Mouse (Mus musculus) left cerebral cortex, postnatal 36 days (tissue): Measurements from ENCODE around the gene Tubgcp5. TPM values are rescaled to one million over a fixed set of nuclear protein-coding genes. Genes with fewer than 3 reads are reported as not detected.
"Not testable (repeated sequence)": the region's sequence is repeated elsewhere in the genome, so short reads cannot be mapped to it uniquely, and the experiment has no call there.

Source experiments
- DNase-seq, 2 experiments: peaks; one replicate each; pipeline ENCODE4 v3.0.0; 2021 to 2022; ENCODE audit warnings: low spot score in 2 of 2, mixed read lengths in 1 of 2
- intact Hi-C: fragments of 180-260 bp; cut with DNase I; formaldehyde crosslinking; loops from one replicate; pipeline ENCODE4 v1.15.1; 2025
- total RNA-seq, 2 experiments: library from RNA; stranded (reverse); gene quantifications; 2 replicates each; pipeline ENCODE4 v1.2.3; 2021

The Tubgcp5 gene
- total RNA-seq: 10 to 100 TPM; 30.9 to 35.5 TPM

DNA sequence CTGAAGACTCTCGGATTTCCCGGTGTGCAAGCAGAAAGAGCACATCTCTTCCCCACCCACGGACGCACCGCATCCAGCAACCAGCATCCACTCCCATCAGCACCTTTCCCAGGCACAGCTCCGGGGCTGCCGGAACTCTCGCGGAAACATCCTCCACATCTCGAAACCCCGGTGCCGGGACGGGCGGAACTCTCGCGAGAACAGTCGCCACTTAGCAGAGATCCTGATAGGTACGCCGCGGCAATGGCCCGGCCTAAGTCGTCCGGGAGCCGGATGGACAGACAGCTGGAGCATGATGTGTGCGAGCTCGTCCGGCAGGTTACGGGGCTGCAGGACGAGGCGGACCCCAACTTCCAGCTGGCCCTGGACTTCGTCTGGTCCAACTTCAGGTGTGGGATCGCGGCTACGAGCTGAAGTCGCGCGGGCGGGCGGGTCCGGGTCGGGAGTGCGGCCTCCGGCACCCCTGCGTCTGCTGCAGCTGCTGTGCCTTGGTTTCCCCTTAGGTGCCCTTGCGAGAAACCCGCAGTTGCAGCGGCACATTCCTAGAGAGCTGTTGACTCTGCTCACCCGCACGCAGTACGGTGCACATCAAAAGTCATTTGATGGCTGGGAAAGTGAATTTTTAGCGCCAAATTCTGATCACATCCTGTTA lies at the start of gene Tubgcp5:
TSS of gene Tubgcp5 (plus strand) at position 203 of the 652 bp plus-strand sequence.
- intact Hi-C loops: no loop called here
- peak; percentile 97 to 98 for DNase-seq

DNA sequence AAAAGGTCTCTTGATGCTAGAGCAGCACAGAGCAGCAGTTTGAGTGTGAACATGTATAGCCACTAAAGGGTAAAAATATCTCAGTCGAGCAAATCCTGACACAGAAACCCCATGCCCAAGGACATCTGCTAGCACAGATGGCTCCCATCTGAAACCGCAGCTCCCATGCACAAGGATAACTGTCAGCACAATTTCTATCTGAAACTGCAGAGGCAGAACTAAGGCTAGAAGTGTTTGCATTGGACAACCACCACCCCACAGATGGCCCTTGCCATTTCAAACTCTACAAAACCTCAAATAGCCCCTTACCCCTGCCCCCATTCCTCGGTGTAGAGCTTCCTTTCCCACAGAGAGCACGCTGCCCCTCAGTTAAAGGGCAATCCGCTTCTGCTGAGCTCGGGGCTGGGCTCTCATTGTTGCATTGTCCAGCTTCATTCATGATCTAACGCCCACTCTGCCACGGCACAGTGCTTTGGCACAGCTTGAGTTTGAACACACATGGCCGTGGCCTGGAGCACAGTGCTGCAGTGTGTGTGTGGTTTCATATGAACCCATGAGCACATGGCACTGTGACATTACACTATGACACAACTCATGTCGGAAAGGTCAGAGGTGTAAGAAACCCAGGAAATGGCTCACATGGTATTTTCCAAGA lies 49.3 kb upstream of the Tubgcp5 start:
- intact Hi-C loops: no loop called here
- DNase-seq: peak; percentile 49 to 51

DNA sequence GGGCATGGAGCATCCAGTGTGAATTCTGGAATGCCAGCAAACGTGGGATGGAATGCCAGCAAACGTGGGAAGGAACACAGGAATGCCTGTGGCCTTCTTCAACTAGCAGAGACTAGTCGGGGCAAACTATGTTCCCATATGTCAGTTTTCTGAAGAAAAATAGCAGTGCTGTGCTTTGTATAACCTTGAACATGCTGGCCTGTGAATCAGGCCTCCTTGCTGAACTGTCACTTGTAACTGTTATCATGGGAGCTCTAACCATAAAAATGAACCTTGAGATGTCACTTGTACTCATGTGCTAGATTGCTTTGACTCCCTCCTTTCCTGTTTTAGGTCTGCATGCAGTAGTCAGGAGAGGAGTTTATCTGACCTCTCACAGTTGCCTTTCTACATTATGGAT lies 43.1 kb upstream of the Tubgcp5 start:
- intact Hi-C loops: no loop called here
- no peak for DNase-seq

DNA sequence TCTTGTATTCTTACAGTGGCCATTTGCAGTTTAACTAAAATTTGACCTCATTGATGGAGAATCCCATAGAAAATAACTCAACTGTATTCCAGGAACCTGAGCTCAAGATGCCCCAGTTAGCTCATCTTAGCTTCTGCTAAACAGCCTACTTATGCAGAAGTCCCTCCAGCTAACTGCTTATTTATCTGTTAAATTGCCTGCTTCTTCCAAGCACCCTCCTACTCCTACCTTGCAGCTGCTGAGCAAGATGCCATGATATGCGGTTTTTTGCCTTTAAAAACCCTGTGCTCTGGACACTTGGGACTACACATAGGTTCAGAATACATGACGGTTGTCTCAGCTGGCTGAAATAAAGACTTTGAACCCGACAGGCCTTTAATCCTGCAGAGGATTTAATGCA lies 34.6 kb upstream of the Tubgcp5 start:
- peak in 1 of 2 experiments; percentile 5 for DNase-seq
- intact Hi-C loops: no loop called here

DNA sequence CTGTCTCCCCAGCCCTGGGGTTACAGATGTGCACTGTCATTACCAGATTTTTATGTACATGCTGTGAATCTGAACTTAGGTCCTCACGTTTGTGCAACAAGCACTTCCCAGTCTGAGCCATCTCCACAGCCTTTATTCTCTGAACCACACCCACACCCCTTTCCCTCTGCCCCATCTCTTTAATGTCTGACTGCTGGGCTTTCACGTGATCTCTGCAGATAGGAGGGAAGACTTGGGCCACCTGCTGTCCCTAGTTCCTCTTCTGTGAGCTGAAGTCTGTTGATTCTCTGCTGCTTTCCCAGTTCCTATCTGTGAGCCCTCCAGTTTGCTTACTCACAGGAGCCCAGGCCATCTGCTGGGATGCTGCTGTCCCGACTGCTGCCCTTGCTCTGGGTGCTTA lies 26.0 kb upstream of the Tubgcp5 start, which contains the start of gene Siglech:
TSS of gene Siglech (plus strand) at position 253 of the 400 bp plus-strand sequence.
- intact Hi-C loops: no loop called here
- DNase-seq: no peak

DNA sequence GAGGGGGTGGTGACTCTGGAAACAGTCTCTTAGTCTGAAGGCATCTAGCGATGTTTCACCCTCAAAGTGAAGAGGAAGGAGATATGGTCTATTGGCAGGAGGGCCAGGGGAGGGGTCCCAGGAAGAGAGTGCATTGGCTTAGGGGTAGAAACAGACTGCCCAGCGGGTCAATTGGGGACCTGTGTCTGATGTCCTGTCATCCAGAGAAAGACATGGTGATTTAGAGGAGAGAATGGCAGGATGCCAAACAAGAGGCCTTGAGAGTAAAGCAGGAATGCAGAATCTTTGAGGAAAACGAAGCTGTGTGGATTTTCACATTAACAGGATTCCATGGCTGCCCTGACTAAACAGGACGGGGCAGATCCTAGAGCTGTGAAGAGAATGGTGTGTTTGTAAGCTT lies 13.9 kb upstream of the Tubgcp5 start:
- no peak for DNase-seq
- intact Hi-C loops: no loop called here

DNA sequence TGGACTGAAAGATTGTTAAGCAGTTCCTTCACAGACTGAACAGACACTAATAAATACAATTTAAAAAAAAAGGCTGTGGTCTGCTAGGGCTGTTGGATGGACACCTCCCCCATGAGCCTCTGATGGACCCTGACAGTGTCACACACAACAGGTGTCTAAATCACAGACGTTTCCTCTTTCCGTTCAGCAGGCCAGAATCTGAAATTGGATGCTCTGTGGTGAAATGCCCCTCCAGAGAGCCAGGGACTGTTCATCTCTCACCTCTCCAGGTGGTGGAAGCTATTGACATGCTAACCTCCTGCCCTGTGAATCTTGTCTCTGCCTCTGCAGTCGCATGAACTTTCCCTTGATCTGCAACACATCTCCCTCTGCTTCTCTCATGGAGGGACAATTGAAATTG lies 11.5 kb upstream of the Tubgcp5 start:
- intact Hi-C loops: no loop called here
- DNase-seq: no peak

DNA sequence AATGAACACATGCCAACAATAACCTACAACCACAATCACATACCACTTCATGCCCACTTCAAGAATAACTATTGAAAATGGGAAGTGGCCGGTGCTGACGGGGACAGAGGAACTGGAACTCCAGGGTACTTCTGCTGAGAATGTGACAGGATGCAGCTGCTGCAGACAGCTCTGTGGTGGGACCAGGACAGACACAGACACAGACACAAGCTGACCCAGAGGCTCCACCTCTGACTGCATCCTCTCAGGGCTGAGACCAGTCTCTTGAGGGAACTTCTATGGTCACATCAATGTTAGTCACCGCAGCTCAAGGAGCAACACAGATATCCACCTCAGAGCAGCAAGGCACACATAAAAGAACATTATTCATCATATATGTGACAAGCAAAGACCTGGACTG lies 9.4 kb upstream of the Tubgcp5 start:
- no peak for DNase-seq
- intact Hi-C loops: no loop called here

DNA sequence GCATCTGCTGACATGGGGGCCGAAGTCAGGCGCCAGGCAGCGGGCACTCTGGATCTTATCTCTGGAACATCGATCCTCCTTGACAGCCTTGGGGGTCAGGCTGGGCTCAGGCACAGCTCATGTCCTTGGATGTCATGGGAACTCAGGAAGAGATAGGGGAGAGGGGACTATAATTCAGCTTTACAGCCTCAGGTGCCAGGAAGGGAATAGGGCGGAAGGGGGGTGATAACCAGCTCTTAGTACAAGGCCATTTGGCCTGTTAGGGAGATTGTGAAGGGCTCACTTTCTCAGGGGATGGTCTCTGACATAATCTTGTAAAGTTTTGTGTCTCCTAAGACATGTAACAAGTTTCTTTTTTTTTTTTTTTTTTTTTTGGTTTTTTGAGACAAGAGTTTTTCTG lies 3.4 kb upstream of the Tubgcp5 start:
- intact Hi-C loops, DNase-seq: not testable (repeated sequence)

DNA sequence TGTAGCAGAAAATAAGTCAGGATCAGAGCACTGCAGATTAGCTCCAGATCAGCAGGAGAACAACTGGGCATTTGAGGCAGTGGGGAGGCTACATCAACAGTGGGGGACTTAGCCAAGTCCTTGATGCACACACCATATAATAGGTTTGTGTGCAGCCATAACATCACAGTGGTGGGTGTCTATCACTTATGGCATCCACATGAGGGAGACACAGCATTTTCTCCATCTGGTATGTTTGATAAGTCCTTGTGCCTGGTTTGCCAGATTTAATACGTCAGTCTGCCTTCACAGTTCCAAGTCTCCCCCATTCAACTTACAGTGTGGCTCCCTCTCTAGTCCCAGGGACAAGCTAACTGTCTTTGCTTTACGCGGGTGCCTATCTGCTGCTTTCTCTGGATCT lies 1.7 kb upstream of the Tubgcp5 start:
- intact Hi-C loops: no loop called here
- peak; percentile 22 to 26 for DNase-seq

DNA sequence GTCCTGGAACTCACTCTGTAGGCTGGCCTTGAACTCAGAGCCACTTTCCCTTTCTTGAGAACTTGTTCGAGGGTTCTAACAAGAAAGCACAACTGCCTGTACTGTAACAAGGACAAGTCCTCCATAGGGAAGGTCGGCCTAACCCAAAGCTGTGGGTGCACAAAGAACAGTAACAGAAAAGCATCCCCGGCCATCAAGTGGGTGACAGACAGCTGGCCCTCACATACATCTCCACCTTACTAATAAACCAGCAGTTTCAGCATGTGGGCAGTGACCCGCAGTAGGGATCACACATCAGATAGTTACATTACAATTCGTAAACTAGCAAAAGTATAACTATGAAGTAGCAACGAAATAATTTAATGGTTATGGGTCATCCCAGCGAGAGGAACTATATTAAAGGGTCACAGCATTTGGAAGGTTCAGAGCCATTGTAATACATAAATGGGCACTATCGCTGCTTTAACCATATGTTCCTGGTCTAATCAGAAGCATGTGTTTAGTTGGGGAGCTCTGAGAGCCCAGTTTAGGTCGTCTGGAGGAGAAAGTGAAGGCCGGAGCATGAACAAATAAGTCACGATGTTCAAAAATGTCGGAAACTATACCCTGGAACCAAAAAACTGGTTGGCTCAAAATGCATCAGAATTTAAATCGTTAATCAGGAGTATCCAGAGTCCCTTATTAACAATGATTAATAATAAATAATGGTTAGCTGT lies 560 bp upstream of the Tubgcp5 start:
- no peak for DNase-seq
- intact Hi-C loops: no loop called here

DNA sequence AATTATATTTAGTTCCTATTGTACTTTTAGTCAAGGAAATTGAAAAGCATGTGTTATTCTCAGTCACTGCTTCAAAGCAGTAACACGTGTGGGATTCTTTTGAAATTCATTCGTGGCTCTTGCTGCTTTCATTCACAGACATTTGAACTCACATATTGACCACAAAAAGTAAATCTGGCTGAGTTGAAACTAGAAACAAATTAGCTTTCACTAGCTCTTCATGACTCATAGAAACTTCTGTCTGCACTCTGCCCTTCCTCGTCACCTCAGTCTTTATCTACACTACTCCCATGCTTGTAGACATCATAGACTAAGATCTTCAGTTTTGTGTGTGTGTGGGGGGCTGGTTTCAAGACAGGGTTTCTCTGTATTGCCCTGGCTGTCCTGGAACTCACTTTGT lies 6.0 kb downstream of the Tubgcp5 start:
- intact Hi-C loops: no loop called here
- no peak for DNase-seq

DNA sequence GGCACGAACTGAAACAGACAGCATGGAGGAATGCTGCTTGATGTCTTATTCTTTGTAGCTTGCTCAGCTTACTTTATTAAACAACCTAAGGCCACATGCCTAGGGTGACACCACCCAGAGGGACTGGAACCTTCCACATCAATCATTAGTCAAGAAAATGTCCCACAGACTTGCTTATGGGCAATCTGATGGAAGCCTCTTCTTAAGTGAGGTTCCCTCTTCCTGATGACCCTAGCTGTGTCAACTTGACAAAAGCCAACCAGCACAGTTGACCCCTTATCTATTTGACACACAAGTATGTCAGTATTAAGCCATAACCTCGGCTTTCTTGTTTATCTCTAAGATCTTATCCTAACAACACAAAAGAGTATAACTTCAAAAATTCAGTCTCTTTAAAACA lies 16.0 kb downstream of the Tubgcp5 start:
- intact Hi-C loops: no loop called here
- no peak for DNase-seq

DNA sequence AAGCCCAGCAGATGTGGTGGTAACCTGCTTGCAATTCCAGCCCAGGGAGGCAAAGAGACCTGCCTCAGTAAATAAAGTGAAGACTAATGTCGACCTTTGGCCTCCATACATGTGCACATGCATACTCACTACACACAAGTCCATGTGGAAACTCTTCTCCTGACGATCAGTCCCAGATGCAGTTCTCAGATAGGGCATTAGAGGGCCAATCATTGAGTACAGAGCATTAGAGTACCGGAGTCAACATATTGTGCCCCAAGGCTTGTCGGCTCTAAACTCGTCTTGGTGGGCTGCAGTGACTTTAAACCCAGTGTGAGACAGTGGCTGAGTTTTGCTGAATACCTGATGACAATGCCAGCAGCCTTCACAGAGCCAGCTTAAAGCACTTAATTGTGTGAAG lies 30.5 kb downstream of the Tubgcp5 start:
- intact Hi-C loops: loop anchor here (5.0 kb wide), 1 partner anchor 78 kb away; no protein-coding TSS in a partner anchor

DNA sequence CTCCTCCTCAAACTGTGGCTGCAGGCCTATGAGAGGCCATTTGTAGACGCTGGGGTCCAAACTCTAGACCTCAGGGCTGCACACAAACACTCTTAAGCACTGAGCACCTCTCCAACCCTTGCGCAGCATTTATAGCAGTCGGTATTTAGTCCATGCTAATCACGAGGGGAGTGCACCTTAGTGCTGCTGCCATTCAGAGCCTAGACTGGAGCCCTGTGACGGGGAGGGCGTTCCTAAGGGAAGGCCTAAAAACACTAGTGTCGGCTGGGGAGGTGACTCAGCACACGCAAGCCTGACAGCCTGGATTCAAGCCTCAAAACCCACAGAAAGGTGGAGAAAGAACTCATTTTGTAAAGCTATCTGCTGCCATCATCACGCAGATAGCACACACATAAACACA lies 33.6 kb downstream of the Tubgcp5 start:
- no peak for DNase-seq
- intact Hi-C loops: no loop called here

More for the DNA sequence above, 30.5 kb downstream of the Tubgcp5 start:
- DNase-seq: no peak

DNA sequence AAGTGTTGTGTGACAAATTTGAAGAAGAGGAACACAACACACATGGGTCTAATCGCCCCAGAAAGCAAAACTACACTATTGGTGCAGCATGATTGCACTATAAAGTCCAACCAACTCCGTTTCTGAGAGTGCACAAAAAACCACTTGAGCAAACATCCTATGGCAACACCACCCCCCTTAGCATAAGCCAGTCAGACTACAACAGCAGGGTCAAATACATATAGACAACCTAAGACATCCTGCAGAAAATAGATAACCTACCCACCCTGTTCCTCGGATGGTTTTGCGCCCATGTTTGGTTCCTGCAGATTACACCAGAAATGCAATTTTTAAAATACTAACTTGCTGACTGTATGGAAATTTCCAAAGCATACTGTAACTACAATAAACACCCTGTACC lies 42.9 kb downstream of the Tubgcp5 start:
- no peak for DNase-seq
- intact Hi-C loops: no loop called here

DNA sequence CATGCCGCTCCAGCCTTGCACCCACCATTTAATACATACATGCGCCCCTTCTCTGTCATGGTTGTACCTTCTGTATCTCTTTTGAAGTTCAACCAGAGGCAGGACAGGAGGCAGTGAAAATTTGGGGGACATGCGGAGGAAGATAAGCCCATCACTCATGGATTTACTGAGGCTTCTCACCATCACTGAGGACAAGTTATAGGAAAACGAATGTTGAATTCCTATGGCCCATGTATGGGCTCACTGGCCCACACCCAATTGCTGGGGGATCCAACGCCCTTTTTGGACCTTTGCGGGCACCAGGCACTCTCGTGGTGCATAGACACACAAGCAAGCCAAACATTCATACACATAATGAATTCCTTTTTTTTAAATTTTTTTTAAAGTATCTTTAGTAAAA lies 47.5 kb downstream of the Tubgcp5 start, which contains the start of gene Cyfip1:
TSS of gene Cyfip1 (plus strand) at position 301 of the 400 bp plus-strand sequence.
- no peak for DNase-seq
- intact Hi-C loops: loop anchor here (5.0 kb wide), 1 partner anchor 41 kb away; no protein-coding TSS in a partner anchor

DNA sequence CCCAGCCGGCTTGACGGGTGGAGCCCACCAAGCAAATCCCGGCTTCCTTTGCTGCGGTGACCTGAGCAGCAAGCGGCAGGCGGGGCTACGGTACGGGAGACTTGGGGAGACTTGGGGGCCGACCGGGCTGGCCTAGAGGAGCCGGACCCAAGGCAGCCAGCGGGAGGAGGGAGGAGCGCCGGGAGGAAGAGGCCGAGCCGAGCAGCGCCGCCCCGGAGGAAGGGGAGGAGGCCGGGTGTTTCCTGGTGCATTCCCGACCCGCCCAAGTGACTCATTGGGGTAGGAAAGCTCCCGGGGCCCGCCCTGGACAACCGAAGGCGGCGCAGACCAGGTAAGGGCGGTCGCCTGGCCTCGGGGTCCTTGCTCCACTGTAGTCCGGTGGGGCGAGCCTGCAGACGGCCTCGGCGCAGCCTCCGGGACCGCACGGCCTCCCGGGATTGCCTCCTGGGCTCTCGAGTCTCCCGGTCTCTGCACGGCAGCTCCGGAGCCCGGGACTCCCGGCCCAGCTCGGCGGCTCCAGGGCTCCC lies 48.1 kb downstream of the Tubgcp5 start:
- intact Hi-C loops: loop anchor here (5.0 kb wide), 1 partner anchor 40 kb away; no protein-coding TSS in a partner anchor
- peak; percentile 88 to 90 for DNase-seq

DNA sequence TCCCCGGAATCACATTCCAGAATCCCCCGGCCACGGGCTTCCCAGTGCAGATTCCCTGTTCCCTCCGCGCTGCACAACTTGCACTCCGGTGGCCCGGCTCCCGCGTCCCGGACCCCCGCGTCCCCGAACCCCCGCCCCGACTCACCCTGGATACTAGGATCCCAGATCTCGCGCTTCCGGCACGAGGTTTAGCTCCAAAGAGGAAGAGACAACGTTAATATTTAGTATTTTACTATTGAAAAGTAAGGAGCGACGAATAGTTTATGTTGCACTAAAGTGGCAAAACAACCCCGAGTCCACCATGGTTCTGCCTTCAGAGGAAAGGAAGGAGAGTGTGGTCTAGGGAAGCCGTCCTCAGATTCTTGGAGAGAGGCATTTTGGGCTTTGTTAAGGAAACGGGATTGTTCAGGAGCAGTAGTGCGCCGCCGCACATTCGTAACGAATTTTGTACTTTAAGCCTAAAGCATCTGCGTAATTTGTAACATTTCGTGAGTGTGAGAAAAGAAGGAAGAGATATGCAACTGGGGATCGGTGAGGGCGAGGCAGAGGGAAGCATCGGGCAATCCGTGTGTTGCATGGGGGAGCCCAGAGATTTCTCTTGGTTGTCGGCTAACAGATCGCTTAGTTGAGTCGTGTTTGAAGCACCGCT lies 48.7 kb downstream of the Tubgcp5 start:
- intact Hi-C loops: loop anchor here (5.0 kb wide), 1 partner anchor 40 kb away; no protein-coding TSS in a partner anchor
- DNase-seq: peak; percentile 44 to 48
